Mouse (Mus musculus) erythroblast, embryonic 14.5 days (primary cell): ENCODE results near the gene Rhoc. TPM values are rescaled to one million over a fixed set of nuclear protein-coding genes. Genes with fewer than 3 reads are reported as not detected.

Experiments used
- H3K27me3 ChIP-seq: 2 replicates; pipeline ENCODE4 v1.6.1; 2012; ENCODE audit warnings: inconsistent platforms; ENCODE audit not compliant: control insufficient read depth
- H3K36me3 ChIP-seq: 2 replicates; pipeline ENCODE4 v1.6.1; 2012; ENCODE audit warnings: mild to moderate bottlenecking, inconsistent platforms; ENCODE audit not compliant: control insufficient read depth
- H3K4me1 ChIP-seq: 2 replicates; pipeline ENCODE4 v1.6.1; 2012; ENCODE audit warnings: inconsistent platforms; ENCODE audit not compliant: control insufficient read depth
- H3K4me3 ChIP-seq: replicated peaks from 2 replicates; pipeline ENCODE3; 2012; ENCODE audit warnings: moderate library complexity, mild to moderate bottlenecking, inconsistent platforms
- H3K9me3 ChIP-seq: 2 replicates; pipeline ENCODE4 v1.6.1; 2012; ENCODE audit warnings: low read length, inconsistent platforms, mixed read lengths; ENCODE audit not compliant: control insufficient read depth
- GATA1 ChIP-seq: IDR thresholded peaks from 2 replicates; pipeline ENCODE4 v1.6.1; 2012; ENCODE audit warnings: low read length, inconsistent platforms, mixed read lengths
- TAL1 ChIP-seq: IDR thresholded peaks from 3 replicates; pipeline ENCODE4 v1.6.1; 2012; ENCODE audit warnings: low read length, inconsistent platforms, mixed read lengths
- polyA plus RNA-seq: library from polyadenylated mRNA; stranded (reverse); fragments of >175 nt; gene quantifications from 2 replicates; pipeline ENCODE4 v1.2.3, GENCODE M21; 2012

Gene Rhoc
- polyA plus RNA-seq, 1 experiment = 0.47 TPM

DNA sequence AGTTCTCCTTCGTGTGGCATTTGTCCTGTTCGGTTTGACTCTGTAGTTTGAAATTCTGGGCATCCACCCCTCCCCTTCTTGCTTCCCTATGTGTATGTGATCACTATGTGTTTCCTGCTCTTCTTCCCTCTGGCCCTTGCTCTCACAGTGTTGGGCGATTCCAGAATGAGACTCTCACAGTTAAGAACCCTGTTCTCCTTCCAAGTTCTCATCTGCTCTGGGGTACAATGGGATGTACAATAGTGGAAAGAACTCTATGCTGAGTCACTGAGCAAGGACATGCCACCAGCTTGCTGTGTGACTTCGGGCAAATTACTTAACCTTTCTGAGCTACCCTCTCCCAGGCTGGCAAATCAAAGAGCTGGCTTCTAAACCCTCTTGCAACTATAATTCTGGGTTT, 20.5 kb upstream of the Rhoc start:
- H3K27me3 ChIP-seq = peaks cover 9% of the 10 kb centered on the region
- H3K9me3 ChIP-seq = no peaks in the 10 kb centered on the region; the same call in 1 of the 2 replicates
- no peak for TF ChIP-seq TAL1
- no peak for TF ChIP-seq GATA1
- peaks cover 29% of the 10 kb centered on the region for H3K4me1 ChIP-seq
- no peaks in the 10 kb centered on the region for H3K36me3 ChIP-seq
- H3K4me3 ChIP-seq = no peak overlapping the region

DNA sequence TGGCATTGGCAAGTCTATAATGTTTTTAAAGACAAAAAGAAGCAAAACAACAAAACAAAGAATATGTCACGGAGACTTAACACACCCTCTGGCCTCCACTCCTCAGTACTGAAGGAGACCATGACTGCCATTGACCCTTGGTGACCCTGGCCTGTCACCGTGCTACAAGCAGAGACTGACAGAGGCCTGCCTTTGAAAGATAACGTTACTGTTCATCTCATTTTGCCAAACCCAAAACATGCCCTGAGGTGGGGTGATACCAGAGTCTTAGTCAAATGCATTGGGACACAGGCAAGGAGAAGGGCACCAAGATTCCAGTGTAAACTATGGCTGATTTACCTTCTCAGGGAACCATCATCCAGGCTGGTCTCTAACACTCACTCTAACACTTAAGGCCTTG, 19.0 kb upstream of the Rhoc start:
- Histone ChIP-seq H3K4me3 (no peak overlapping the region), H3K4me1 (peaks cover 18% of the 10 kb centered on the region), H3K36me3 (no peaks in the 10 kb centered on the region), H3K27me3 (peaks cover 15% of the 10 kb centered on the region), H3K9me3 (no peaks in the 10 kb centered on the region)
- no peak for TF ChIP-seq GATA1
- no peak for TF ChIP-seq TAL1

DNA sequence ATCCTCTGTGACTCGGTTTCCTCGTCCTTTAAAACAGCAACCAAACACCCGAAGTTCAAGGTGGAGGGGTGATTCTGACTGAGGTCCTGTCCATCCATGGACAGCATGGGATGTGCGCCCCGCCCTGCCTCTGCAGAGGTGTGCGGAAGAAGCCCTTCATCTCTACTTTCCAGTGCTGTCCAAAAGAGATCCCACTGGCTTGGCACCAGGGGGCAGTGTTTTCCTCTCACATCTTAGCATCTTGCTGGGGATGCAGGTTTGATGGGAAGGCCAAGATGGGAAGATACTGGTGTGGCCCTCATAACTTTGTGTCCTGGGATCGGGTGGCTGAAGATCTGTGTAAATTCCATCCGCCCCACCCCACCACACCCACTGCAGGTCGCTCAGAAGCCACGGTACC, 18.1 kb upstream of the Rhoc start:
- Histone ChIP-seq H3K4me1 (peaks cover 18% of the 10 kb centered on the region), H3K9me3 (no peaks in the 10 kb centered on the region), H3K27me3 (peaks cover 15% of the 10 kb centered on the region), H3K36me3 (no peaks in the 10 kb centered on the region), H3K4me3 (no peak overlapping the region)
- no peak for TF ChIP-seq GATA1
- TF ChIP-seq TAL1 = no peak

DNA sequence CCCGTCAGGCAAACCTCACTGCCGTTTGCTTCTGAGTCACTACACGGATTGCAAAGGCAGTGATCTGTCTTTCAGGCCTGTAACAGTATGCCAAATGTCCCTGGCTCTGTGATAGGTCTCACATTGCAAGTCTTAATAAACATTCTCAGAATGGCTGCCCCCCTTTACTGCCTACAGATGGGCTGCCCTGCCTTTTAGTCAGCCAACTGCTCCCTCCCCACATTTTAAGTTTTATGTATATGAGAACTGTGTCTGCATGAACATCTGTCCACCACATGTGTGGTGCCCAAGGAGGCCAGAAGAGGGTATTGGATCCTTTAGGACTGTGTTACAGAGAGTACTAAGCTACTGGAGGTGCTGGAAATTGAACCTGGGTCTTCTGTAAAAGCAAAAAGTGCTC, 17.3 kb upstream of the Rhoc start:
- H3K27me3 ChIP-seq = peaks cover 20% of the 10 kb centered on the region
- TF ChIP-seq GATA1 = no peak
- no peak for TF ChIP-seq TAL1
- H3K36me3 ChIP-seq = no peaks in the 10 kb centered on the region
- H3K4me3 ChIP-seq = no peak overlapping the region
- H3K9me3 ChIP-seq = no peaks in the 10 kb centered on the region
- peaks cover 18% of the 10 kb centered on the region for H3K4me1 ChIP-seq

DNA sequence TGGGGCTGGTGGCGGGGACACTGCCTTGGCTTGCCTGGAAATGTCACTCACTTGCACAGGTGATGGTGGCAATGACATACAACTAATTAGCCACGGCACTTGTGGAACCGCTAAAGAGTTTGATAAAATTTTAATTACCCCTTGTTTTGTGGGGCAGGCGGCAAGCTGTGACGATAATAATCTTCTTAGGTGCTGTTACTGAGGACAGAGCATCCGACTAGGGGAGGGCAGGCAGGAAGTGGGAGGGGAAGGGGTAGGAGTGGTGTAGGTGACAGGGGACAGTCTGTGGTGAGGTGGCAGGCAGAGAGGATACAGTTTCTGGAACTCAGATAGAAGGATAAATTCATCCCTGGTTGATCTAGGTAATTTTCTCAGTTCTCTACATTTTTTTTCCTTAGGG, 16.7 kb upstream of the Rhoc start:
- H3K36me3 ChIP-seq = no peaks in the 10 kb centered on the region
- peaks cover 18% of the 10 kb centered on the region for H3K4me1 ChIP-seq
- no peaks in the 10 kb centered on the region for H3K9me3 ChIP-seq
- H3K4me3 ChIP-seq = no peak overlapping the region
- H3K27me3 ChIP-seq = peaks cover 23% of the 10 kb centered on the region
- TF ChIP-seq GATA1 (no peak), TAL1 (no peak)

DNA sequence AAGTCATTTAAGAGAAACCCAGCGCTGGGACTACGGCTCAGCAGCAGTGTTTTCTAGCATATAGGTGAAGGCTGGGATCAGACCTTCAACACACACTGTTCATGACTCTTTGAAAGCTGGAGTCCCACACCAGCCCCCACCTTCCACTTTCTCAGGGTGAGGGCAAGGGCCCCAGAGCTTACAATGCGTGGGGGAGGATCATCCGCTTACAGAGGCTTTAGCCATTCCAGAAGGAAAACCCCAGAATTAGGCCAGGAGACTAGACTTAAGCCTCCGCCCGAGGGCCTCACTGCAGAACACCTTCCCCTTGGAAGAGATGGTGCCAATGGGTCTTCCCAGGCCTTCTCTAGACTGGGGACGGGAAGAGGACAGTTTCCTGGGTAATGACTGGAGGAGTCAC, 14.9 kb upstream of the Rhoc start:
- Histone ChIP-seq H3K27me3 (peaks cover 42% of the 10 kb centered on the region), H3K9me3 (no peaks in the 10 kb centered on the region), H3K36me3 (no peaks in the 10 kb centered on the region), H3K4me1 (peaks cover 18% of the 10 kb centered on the region), H3K4me3 (no peak overlapping the region)
- no peak for TF ChIP-seq TAL1
- no peak for TF ChIP-seq GATA1

DNA sequence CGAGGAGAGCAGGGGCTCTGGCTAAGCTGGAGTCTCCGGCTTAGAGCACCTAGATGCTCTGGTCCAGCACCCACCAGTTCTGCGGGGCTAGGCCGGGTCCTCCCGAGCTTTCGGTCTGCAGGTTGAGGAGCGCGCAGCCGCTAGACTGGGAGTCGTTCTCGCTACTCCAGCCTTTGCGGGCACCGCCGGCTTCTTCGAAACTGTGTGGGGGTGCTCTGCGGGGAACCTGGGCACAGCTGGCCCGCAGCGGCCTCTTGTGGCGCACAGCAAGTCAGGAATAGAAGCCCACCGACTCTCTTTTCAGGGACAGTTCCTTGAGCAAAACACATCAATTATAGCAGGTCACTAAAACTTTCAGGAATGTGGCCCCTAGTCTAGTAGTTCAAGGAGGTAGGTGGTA, 10.8 kb upstream of the Rhoc start:
- no peaks in the 10 kb centered on the region for H3K36me3 ChIP-seq
- H3K27me3 ChIP-seq = peaks cover 77% of the 10 kb centered on the region
- peaks cover 15% of the 10 kb centered on the region for H3K4me1 ChIP-seq
- H3K9me3 ChIP-seq = no peaks in the 10 kb centered on the region; the same call in 1 of the 2 replicates
- H3K4me3 ChIP-seq = no peak overlapping the region
- TF ChIP-seq TAL1 (no peak), GATA1 (no peak)

DNA sequence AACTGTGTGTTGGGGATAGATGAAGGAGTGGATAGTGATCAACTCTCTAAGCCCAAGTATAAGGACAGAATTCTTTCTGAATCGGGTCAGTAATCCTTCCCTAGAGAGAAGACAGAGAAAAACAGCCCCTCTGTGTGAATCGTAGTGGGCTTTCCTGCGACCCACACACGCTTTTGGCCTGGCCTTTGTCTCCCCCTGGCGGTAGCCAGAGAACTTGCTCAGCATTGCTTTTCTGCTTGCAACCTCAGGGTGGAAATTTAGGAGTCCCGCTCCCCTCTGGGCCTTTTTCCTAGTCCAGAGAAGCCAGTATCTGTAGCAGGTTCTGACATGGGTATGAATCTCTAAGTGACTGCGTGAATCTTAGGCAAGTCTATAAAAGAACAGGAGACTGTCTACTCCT, 8.2 kb upstream of the Rhoc start:
- no peaks in the 10 kb centered on the region; the same call in 1 of the 2 replicates for H3K9me3 ChIP-seq
- H3K4me3 ChIP-seq = no peak overlapping the region
- H3K27me3 ChIP-seq = peaks cover 95% of the 10 kb centered on the region
- no peak for TF ChIP-seq TAL1
- TF ChIP-seq GATA1 = no peak
- H3K36me3 ChIP-seq = no peaks in the 10 kb centered on the region
- H3K4me1 ChIP-seq = peaks cover 15% of the 10 kb centered on the region

DNA sequence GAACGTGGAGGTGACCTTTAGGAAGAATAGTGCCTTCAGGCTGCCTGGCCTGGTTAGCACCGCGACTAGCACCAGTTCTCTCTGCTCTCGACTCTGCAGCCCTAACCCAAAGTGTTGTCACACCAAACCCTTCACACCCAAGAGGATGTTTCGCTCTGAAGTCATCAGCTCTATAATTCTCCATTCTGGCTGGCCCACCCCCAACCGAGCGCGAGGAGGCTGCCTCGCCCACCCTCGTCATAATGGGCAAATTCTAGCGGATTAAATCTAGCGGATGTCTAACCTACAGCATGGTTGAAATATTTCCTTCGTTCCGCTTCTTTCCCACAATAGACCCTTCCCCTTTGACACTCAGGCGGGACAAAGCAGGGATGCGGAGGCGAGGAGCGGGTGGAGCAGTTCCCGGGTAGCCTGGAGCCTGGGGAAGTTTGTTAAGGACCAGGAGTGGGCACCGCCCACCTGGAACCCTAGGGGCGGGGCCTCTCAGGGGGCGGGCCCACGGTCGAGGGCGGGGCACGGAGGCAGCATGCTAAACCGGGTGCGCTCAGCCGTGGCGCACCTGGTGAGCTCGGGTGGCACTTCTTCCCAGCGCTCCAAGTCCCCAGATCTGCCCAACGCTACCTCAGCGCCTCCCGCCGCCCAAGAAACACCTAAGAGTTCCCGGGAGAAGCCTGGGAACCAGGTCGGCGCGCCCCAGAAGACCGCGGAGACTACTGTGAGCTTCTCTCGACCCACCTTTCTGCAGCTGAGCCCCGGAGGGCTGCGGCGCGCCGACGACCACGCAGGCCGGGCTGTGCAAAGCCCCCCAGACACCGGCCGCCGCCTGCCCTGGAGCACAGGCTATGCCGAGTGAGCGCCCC, 7.4 kb upstream of the Rhoc start, which contains the start of gene Ppm1j:
Ppm1j (plus strand) TSS at position 496 of the 860 bp plus-strand sequence.
- H3K9me3 ChIP-seq = no peaks in the 10 kb centered on the region; the same call in 1 of the 2 replicates
- H3K4me3 ChIP-seq = peak within 1 kb of the TSS; percentile 34
- H3K27me3 ChIP-seq = peaks cover 98% of the 10 kb centered on the region
- H3K36me3 ChIP-seq = no peaks in the 10 kb centered on the region
- TF ChIP-seq GATA1 = no peak
- no peak for TF ChIP-seq TAL1
- H3K4me1 ChIP-seq = peaks cover 15% of the 10 kb centered on the region

DNA sequence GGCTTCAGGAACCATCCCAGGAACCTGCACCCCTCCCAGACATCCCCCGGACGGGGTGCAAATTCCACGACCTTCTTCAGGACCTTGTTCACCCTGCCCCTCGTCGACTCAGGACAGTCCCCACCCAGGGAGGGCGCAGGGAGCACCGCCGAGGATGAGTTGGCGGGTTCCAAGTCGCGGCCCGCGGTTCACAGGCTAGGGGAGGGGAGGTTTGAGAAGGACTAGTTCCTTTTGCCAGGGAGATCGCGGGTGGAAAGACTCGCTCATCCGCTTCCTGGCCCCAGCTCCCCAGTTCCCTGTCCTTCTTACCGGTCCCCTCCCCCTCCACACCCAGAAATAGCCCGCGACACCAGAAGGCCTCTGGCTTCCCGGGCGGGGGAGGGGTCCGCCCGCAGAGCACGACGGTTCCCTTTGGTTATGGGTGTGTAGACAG, 6.7 kb upstream of the Rhoc start, which contains the start of gene Fam19a3:
Fam19a3 (minus strand) TSS at position 370 of the 433 bp plus-strand sequence.
- TF ChIP-seq TAL1 (no peak), GATA1 (no peak)
- H3K27me3 ChIP-seq = peaks cover 97% of the 10 kb centered on the region
- no peaks in the 10 kb centered on the region; the same call in 1 of the 2 replicates for H3K9me3 ChIP-seq
- H3K4me3 ChIP-seq = peak within 1 kb of the TSS; percentile 34
- H3K36me3 ChIP-seq = no peaks in the 10 kb centered on the region
- peaks cover 15% of the 10 kb centered on the region for H3K4me1 ChIP-seq
